Mouse (Mus musculus): Measurements from ENCODE around the gene Dnlz.

Gene Dnlz

GRCm38 (mm10) chr2:26356678-26357077 is 4.8 kb upstream of the Dnlz start:
- DNase-seq = peak; percentile 30

GRCm38 (mm10) chr2:26356231-26356630 is 4.3 kb upstream of the Dnlz start:
- DNase-seq = no peak

GRCm38 (mm10) chr2:26354401-26354800 is 2.5 kb upstream of the Dnlz start:
- no peak for DNase-seq

GRCm38 (mm10) chr2:26353066-26353980 is 1.4 kb upstream of the Dnlz start:
- peak; percentile 68 for DNase-seq

GRCm38 (mm10) chr2:26352291-26352910 is 491 bp upstream of the Dnlz start:
- peak; percentile 71 for DNase-seq

- DNase-seq = no peak
Observed at GRCm38 (mm10) chr2:26348241-26348640, 3.7 kb downstream of the Dnlz start.

GRCm38 (mm10) chr2:26342609-26343490 is 9.1 kb downstream of the Dnlz start:
- DNase-seq = no peak

GRCm38 (mm10) chr2:26342044-26342443 is 9.9 kb downstream of the Dnlz start:
- peak; percentile 85 for DNase-seq

- no peak for DNase-seq
Observed at GRCm38 (mm10) chr2:26341510-26341981, 10.4 kb downstream of the Dnlz start.

- peak; percentile 74 for DNase-seq
Observed at GRCm38 (mm10) chr2:26339204-26339551, 12.7 kb downstream of the Dnlz start.

GRCm38 (mm10) chr2:26338302-26339203 is 13.4 kb downstream of the Dnlz start:
- peak; percentile 84 for DNase-seq

- no peak for DNase-seq
Observed at GRCm38 (mm10) chr2:26330702-26331101, 21.2 kb downstream of the Dnlz start.

- DNase-seq = no peak
Observed at GRCm38 (mm10) chr2:26330056-26330468, 21.8 kb downstream of the Dnlz start.

- DNase-seq = peak; percentile 66
Observed at GRCm38 (mm10) chr2:26329402-26329801, 22.5 kb downstream of the Dnlz start.

- DNase-seq = no peak
Observed at GRCm38 (mm10) chr2:26327852-26328251, 24.1 kb downstream of the Dnlz start.

- peak; percentile 71 for DNase-seq
Observed at GRCm38 (mm10) chr2:26325386-26326181, 26.3 kb downstream of the Dnlz start.

GRCm38 (mm10) chr2:26324917-26325316 is 27.0 kb downstream of the Dnlz start:
- no peak for DNase-seq

GRCm38 (mm10) chr2:26323589-26324325 is 28.2 kb downstream of the Dnlz start:
- DNase-seq = no peak

GRCm38 (mm10) chr2:26320245-26321185 is 31.4 kb downstream of the Dnlz start:
- peak; percentile 83 for DNase-seq

Data from cerebellum, adult 11-12 months (tissue).